Mouse (Mus musculus) erythroblast, embryonic 14.5 days (primary cell): ENCODE data around the gene Gm3149.
"Not testable (repeated sequence)": the region's sequence is repeated elsewhere in the genome, so short reads cannot be mapped to it uniquely, and the experiment has no call there.

ENCODE experiments used
- GATA1 ChIP-seq: IDR thresholded peaks from 2 replicates; pipeline ENCODE4 v1.6.1; 2012; ENCODE audit warnings: low read length, inconsistent platforms, mixed read lengths
- TAL1 ChIP-seq: IDR thresholded peaks from 3 replicates; pipeline ENCODE4 v1.6.1; 2012; ENCODE audit warnings: low read length, inconsistent platforms, mixed read lengths

GRCm38 (mm10) chr14:4316983-4317382 is at the start of gene Gm3149:
- TF ChIP-seq TAL1, GATA1: not testable (repeated sequence)
